Mouse (Mus musculus) left cerebral cortex, adult 2 months (tissue): ENCODE measurements around the gene Snf8. TPM values are rescaled to one million over a fixed set of nuclear protein-coding genes. Genes with fewer than 3 reads are reported as not detected.
A peak's percentile ranks its signal among the peaks of the same experiment; 100 is the strongest.

Experiments used
- DNase-seq, 2 experiments: peaks; one replicate each; pipeline ENCODE4 v3.0.0; 2021 to 2022; ENCODE audit warnings: low spot score in 2 of 2, mixed read lengths in 1 of 2; ENCODE audit errors: extremely low spot score in 1 of 2
- H3K27ac ChIP-seq: fragments of 200-600 bp; 2 replicates; pipeline ENCODE4 v1.8.1; 2022
- H3K4me3 ChIP-seq: fragments of 200-600 bp; 2 replicates; pipeline ENCODE4 v1.8.1; 2022
- CTCF ChIP-seq: fragments of 200-600 bp; IDR thresholded peaks from 2 replicates; pipeline ENCODE4 v1.8.1; 2022; ENCODE audit warnings: antibody characterized with exemption, mild to moderate bottlenecking, moderate library complexity
- intact Hi-C: fragments of 180-260 bp; cut with DNase I; formaldehyde crosslinking; loops from one replicate; pipeline ENCODE4 v1.15.1; 2025
- total RNA-seq, 2 experiments: library from RNA; stranded (reverse); gene quantifications; 2 replicates each; pipeline ENCODE4 v1.2.3; 2021

Gene Snf8
- total RNA-seq, 2 experiments from 2014 or later, result 102 to 103 TPM

GRCm38 (mm10) chr11:96058309-96058708, 23.6 kb downstream of the Snf8 start:
- Histone ChIP-seq H3K4me3 (no peak overlapping the region), H3K27ac (no peak overlapping the region)
- intact Hi-C loops, result no loop called here
- DNase-seq, result no peak
- no peak for TF ChIP-seq CTCF

- TF ChIP-seq CTCF, result no peak
- Histone ChIP-seq H3K27ac (peak overlapping the region; percentile 95), H3K4me3 (peak overlapping the region; percentile 94)
- intact Hi-C loops, result loop anchor here (1.0 to 2.0 kb wide), 2 partner anchors 11 to 30 kb away; partner anchors contain the start of genes Atp5g1 and Snf8
- DNase-seq, result no peak
Measured at GRCm38 (mm10) chr11:96064521-96065214, 30.0 kb downstream of the Snf8 start.

- intact Hi-C loops, result loop anchor here (1.0 to 2.0 kb wide), 2 partner anchors 10 to 31 kb away; partner anchors contain the start of genes Atp5g1 and Snf8
- Histone ChIP-seq H3K27ac (peak within 1 kb of the TSS; percentile 95), H3K4me3 (peak within 1 kb of the TSS; percentile 94)
- no peak; the same call in 1 of the 2 replicates for TF ChIP-seq CTCF
- DNase-seq, result peak; percentile 97 to 98
Measured at GRCm38 (mm10) chr11:96065215-96065911, 30.7 kb downstream of the Snf8 start, which contains the start of gene Ube2z. Gene Ube2z, minus strand, starts transcription at chr11:96065388.

GRCm38 (mm10) chr11:96068231-96068630, 33.5 kb downstream of the Snf8 start:
- intact Hi-C loops, result no loop called here
- DNase-seq, result no peak
- Histone ChIP-seq H3K27ac (no peak overlapping the region), H3K4me3 (no peak overlapping the region)
- TF ChIP-seq CTCF, result no peak

GRCm38 (mm10) chr11:96070353-96070752, 35.7 kb downstream of the Snf8 start:
- intact Hi-C loops, result no loop called here

GRCm38 (mm10) chr11:96071013-96071412, 36.3 kb downstream of the Snf8 start:
- Histone ChIP-seq H3K27ac (no peak overlapping the region), H3K4me3 (no peak overlapping the region)
- TF ChIP-seq CTCF, result no peak
- intact Hi-C loops, result no loop called here
- DNase-seq, result no peak

More at GRCm38 (mm10) chr11:96070353-96070752, 35.7 kb downstream of the Snf8 start:
- TF ChIP-seq CTCF, result no peak
- DNase-seq, result no peak
- Histone ChIP-seq H3K4me3 (no peak overlapping the region), H3K27ac (no peak overlapping the region)

GRCm38 (mm10) chr11:96073295-96073993, 38.8 kb downstream of the Snf8 start:
- DNase-seq, result no peak
- H3K4me3 ChIP-seq, result peak overlapping the region; percentile 74
- TF ChIP-seq CTCF, result no peak; the same call in 1 of the 2 replicates
- intact Hi-C loops, result no loop called here
- H3K27ac ChIP-seq, result no peak overlapping the region

- TF ChIP-seq CTCF, result no peak
- Histone ChIP-seq H3K4me3 (peak overlapping the region; percentile 74), H3K27ac (peak overlapping the region; percentile 93)
- intact Hi-C loops, result loop anchor here (1.0 kb wide), 1 partner anchor 9 kb away; the partner anchor contains the start of gene Ube2z
- DNase-seq, result peak in 1 of 2 experiments; percentile 20
Measured at GRCm38 (mm10) chr11:96074351-96075176, 39.9 kb downstream of the Snf8 start.

- peak overlapping the region; percentile 74 for H3K4me3 ChIP-seq
- DNase-seq, result no peak
- no peak for TF ChIP-seq CTCF
- intact Hi-C loops, result loop anchor here (1.0 kb wide), 1 partner anchor 10 kb away; the partner anchor contains the start of gene Ube2z
- peak overlapping the region; percentile 93 for H3K27ac ChIP-seq
Measured at GRCm38 (mm10) chr11:96075177-96075508, 40.5 kb downstream of the Snf8 start.

GRCm38 (mm10) chr11:96075509-96076220, 41.0 kb downstream of the Snf8 start, which contains the start of gene Atp5g1:
Gene Atp5g1, minus strand, starts transcription at chr11:96075670.
- peak; percentile 98 for DNase-seq
- intact Hi-C loops, result loop anchor here (1.0 kb wide), 2 partner anchors 10 to 217 kb away; partner anchors contain the start of gene Ube2z
- H3K27ac ChIP-seq, result peak within 1 kb of the TSS; percentile 93
- TF ChIP-seq CTCF, result peak; percentile 10; the same call in 1 of the 2 replicates
- H3K4me3 ChIP-seq, result peak within 1 kb of the TSS; percentile 74
